Mouse (Mus musculus) kidney, adult 11 months (tissue): ENCODE data around the gene Rint1.

Source experiments
- DNase-seq: peaks from one replicate; pipeline ENCODE4 v3.0.0; 2022

The Rint1 gene

GRCm38 (mm10) chr5:23787536-23788389, at the start of gene Rint1:
Rint1 (plus strand) TSS chr5:23787711.
- DNase-seq, result peak; percentile 88

- no peak for DNase-seq
Measured at GRCm38 (mm10) chr5:23743261-23743660, 44.2 kb upstream of the Rint1 start.

GRCm38 (mm10) chr5:23749882-23750281, 37.6 kb upstream of the Rint1 start:
- no peak for DNase-seq

- no peak for DNase-seq
Measured at GRCm38 (mm10) chr5:23755591-23755990, 31.9 kb upstream of the Rint1 start.

GRCm38 (mm10) chr5:23756368-23756767, 31.1 kb upstream of the Rint1 start:
- DNase-seq, result no peak

GRCm38 (mm10) chr5:23758633-23759032, 28.9 kb upstream of the Rint1 start:
- no peak for DNase-seq

GRCm38 (mm10) chr5:23762531-23762930, 25.0 kb upstream of the Rint1 start:
- DNase-seq, result no peak

GRCm38 (mm10) chr5:23764557-23764956, 23.0 kb upstream of the Rint1 start:
- no peak for DNase-seq

- no peak for DNase-seq
Measured at GRCm38 (mm10) chr5:23771105-23771504, 16.4 kb upstream of the Rint1 start.

GRCm38 (mm10) chr5:23774186-23774585, 13.3 kb upstream of the Rint1 start:
- DNase-seq, result no peak

- no peak for DNase-seq
Measured at GRCm38 (mm10) chr5:23780516-23780915, 7.0 kb upstream of the Rint1 start.

- DNase-seq, result no peak
Measured at GRCm38 (mm10) chr5:23781172-23781571, 6.3 kb upstream of the Rint1 start.

- peak; percentile 7 for DNase-seq
Measured at GRCm38 (mm10) chr5:23782051-23782810, 5.3 kb upstream of the Rint1 start.

- DNase-seq, result peak; percentile 82
Measured at GRCm38 (mm10) chr5:23782931-23783877, 4.3 kb upstream of the Rint1 start, which contains the start of gene Pus7. Pus7 (minus strand) TSS chr5:23783711.

- DNase-seq, result no peak
Measured at GRCm38 (mm10) chr5:23788390-23788830, 899 bp downstream of the Rint1 start.

- no peak for DNase-seq
Measured at GRCm38 (mm10) chr5:23789078-23789612, 1.6 kb downstream of the Rint1 start.

GRCm38 (mm10) chr5:23792726-23793125, 5.2 kb downstream of the Rint1 start:
- DNase-seq, result no peak

- no peak for DNase-seq
Measured at GRCm38 (mm10) chr5:23814841-23815240, 27.3 kb downstream of the Rint1 start.

- DNase-seq, result no peak
Measured at GRCm38 (mm10) chr5:23816681-23817080, 29.2 kb downstream of the Rint1 start.

- DNase-seq, result no peak
Measured at GRCm38 (mm10) chr5:23822306-23822705, 34.8 kb downstream of the Rint1 start.

GRCm38 (mm10) chr5:23824171-23824733, 36.7 kb downstream of the Rint1 start:
- DNase-seq, result no peak
